Mouse (Mus musculus): Measurements from ENCODE around the gene Usp19.
A peak's percentile ranks its signal among the peaks of the same experiment; 100 is the strongest.

The Usp19 gene

GRCm38 (mm10) chr9:108490559-108491285, at the start of gene Usp19:
Gene Usp19 (plus strand): TSS chr9:108490602.
- peak; percentile 92 to 96 for DNase-seq

GRCm38 (mm10) chr9:108441236-108441919, 49.0 kb upstream of the Usp19 start:
- DNase-seq, result no peak

DNA sequence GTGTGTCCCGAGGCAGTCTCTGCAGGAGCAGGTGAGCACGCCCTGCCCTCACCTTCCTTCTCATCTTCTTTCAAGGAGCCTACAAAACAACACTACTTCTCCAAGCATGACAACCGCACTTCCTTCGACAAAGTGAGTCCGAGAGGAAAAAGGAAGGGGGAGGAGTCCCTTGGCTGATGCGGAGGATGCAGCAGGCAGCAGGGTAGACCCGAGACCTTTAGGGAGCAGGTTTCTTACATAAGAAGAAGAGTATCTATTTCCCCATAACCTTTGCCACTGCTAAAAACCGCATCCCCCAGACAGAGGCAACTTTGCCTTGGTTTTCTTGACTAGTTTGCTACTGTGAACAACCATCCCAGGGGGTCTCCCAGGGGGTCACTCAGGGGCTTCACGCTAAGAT, 45.3 kb upstream of the Usp19 start:
- peak in 1 of 2 experiments; percentile 23 for DNase-seq

GRCm38 (mm10) chr9:108449860-108450259, 40.5 kb upstream of the Usp19 start:
- no peak for DNase-seq

DNA sequence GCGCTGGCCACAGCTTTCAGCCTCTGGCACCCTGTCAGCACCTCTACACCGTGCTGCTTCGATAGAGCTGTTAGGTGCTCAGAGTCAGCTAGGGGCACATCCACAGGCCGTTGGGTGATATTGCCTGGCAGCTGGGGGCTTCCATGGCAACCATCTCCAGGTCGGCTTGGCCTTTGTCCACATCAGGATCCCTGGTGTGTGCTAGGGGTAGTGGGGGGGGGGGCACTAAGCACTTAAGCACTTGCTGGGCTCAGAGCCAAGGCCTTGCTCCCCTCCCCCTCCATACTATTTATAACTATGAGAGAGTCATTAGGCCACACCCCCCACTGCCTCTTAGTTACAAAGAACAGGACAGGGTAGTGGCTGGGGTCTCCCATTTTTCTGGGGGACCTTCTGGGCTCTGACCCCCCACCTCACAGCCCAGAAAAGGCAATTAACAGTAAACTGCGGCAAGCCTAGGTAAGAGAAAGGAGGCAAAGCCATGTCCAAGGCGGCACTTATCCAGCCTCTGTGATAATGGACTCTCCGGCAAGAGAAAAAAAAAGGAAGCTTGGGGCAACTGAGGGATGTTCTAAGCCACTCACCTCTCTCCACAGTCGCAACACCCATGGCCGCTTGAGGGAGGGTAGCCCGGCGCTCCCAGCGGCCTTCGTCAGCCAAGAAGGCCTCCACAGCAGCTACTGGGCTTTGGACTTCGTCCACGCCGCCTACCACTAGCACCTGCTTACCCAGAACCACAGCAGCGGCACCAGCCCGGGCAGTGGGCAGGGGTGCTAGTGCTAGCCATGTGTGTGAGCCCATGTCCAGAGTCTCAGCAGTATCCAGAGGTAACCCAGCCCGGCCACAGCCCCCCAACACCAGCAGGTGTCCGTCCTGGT, 39.9 kb upstream of the Usp19 start:
- DNase-seq, result no peak

DNA sequence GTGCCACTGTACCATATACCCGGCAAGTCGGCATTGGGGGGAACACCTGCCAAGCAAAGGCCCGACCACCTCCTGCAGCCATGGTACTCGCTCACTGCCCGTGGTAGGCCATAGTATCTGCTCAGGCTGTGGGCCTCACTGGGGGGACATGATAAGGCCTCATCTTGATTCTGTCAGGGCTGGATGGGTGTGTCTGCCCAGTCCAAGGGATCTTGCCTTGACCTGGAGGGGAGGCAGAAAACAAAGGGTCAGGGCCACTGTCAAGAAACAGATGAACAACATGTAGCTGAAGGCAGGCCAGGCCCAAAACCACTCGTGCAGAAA, 39.3 kb upstream of the Usp19 start:
- no peak for DNase-seq

DNA sequence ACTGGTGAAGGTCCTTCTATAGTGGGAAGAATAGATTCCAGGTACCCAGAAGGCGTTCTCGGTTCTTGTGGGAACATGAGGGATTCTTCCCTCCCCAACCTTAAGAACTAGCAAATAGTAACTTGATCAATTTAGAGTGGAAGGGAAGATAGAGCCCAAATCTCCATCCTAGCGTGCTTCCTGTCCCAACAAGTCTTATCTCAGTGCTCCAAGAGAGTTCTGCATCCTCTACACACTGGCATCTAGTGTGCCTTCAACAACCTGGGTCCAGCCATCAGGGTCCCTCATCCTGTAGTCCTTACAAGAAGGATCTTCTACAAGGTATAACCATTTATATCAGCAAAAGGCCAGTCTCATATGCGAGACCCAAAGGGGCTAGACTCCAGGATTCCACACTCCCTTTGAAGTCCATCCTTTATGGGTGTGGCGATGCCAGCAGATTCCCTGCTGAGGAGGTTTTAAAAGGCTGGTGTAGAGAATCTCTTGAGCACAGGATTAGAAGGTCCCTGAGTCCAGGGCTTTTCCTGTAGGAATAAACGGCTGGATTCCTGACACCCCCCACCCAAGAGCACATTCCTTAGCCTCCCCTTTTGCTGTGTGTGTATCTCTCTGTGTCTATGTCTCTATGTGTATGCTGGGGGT, 38.8 kb upstream of the Usp19 start:
- no peak for DNase-seq

- DNase-seq, result peak; percentile 80 to 84
Measured at GRCm38 (mm10) chr9:108452291-108452906, 38.0 kb upstream of the Usp19 start.

DNA sequence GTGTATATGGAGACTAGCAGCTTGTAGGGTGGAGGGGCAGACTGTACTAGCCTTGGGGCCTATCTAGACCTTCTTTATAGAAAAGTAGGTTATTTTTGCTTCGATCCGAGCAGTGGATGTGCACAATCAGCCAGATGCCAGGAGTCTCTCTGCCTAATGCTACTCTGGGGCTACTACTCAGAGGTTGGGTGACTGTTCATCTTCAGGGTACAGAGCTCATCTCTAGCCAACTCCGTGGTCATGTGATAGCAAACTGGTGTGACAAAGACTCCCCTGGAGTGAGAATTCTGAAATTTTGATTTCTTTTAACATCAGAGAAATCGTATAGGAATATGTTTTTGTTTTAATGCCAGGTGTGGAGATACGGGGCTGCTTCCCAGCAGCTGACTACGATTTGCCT, 37.5 kb upstream of the Usp19 start:
- DNase-seq, result no peak

GRCm38 (mm10) chr9:108453458-108453857, 36.9 kb upstream of the Usp19 start:
- no peak for DNase-seq

DNA sequence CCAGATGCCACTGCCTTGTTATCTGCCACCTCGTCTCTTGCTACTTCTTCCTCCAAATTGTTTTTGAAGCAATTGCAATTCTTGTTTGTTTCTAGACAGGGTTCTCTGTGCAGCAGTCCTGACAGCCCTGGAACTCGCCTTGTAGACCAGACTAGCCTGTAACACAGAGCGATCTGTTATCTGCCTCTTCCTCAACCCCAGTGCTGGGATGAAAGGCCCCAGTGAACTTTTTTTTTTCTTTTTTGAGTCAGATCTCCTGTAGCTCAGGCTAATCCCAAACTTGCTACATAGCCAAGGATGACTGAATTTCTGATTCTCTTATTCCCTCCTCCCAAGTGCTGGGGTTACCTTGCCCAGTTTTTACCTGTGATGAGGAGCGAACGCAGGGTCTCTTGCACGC, 36.0 kb upstream of the Usp19 start:
- no peak for DNase-seq

DNA sequence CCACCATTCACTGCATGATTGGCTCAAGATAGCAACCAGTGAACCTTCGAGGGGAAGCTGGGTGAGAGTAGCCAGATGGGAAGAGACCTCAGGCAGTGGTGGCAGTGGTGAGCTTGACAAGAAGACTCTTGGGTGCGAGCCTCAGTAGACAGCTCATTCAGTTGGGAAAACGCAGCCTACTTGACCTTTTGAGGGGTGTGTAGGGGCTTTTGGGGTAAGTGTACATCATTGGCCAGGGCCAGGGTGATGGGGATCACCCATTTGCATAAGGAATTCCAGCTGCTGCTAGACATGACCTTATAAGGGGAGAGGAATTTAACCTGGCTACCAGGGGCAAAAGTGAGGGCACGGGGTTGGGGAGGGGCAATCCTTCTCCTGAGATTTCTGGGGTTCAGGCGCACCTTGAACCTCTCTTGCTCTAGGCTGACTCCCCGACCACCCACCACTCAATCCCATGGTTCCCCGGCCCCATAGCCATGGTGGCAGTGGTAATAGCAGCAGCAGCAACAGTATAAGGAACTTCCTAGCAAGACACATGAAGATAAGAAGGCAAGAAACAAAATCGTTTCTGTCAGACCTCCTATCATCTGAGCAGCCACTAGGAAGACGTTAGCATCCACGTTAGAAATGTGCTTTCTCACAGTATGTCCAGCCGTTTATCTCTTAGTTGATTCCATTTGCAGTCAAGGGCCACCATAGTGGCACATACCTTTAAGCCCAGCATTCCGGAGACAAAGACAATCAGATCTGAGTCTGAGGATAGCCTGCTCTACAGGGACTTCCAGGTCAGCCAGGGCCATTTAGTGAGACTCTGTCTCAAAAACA, 34.4 kb upstream of the Usp19 start:
- DNase-seq, result no peak

- no peak for DNase-seq
Measured at GRCm38 (mm10) chr9:108456953-108457352, 33.4 kb upstream of the Usp19 start.

DNA sequence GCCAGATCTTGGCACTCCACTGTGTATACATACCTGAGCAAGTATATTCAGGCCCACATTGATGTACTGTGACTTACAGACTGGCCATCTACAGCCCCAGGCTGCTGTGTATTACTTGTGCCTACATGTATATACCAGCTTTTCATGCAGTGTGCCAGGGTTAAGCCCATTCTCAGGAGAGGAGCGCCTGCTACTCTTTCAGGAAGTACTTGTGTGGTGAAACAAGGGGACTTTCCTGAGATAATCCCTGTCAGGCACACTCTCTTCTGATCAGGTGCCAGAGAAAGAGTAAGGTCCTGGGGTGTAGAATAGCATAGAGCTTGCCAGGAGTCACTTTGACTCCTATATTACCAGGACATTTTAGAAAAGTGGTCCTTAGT, 30.5 kb upstream of the Usp19 start:
- DNase-seq, result no peak

- DNase-seq, result peak; percentile 83 to 89
Measured at GRCm38 (mm10) chr9:108460319-108461178, 29.9 kb upstream of the Usp19 start, which contains the start of gene Ccdc71. Gene Ccdc71 (plus strand): TSS chr9:108460527.

- DNase-seq, result no peak
Measured at GRCm38 (mm10) chr9:108461181-108461631, 29.2 kb upstream of the Usp19 start, which contains the start of gene Klhdc8b. Gene Klhdc8b (minus strand): TSS chr9:108461581.

- DNase-seq, result no peak
Measured at GRCm38 (mm10) chr9:108461675-108462074, 28.7 kb upstream of the Usp19 start.

DNA sequence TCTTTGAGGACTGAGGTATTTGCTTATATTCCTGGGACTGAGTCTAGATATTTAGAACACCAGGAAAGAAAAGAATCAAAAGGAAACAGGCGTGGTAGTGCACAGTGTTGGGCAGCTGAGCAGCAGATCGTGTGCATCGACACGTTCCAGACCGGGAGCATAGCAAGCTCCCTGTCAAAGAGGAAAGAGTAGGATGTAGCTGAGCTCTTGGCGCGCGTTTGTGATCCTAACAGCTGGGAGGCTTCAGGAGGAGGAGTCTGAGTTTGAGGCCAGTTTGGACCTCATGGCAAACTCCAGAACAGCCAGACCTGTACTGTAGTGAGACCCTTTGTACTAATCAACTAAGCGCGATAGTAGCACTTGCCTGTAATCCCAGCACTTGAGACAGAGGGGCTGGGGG, 28.2 kb upstream of the Usp19 start:
- DNase-seq, result no peak

GRCm38 (mm10) chr9:108463713-108464112, 26.7 kb upstream of the Usp19 start:
- no peak for DNase-seq

DNA sequence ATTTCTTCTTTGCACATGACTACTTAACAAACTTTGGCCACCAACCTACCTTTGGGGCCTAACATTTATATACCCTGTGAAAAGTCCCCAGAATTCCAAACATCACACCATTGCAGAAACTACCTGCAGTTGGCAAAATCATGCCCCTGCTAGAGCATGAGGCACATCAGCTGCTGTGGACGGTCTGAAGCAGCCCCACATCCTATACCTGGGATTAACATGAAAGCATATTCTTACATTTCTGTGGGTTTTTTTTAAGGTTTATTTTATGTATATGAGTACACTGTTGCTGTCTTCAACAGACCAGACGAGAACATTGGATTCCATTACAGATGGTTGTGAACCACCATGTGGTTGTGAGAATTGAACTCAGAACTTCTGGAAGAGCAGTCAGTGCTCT, 24.2 kb upstream of the Usp19 start:
- DNase-seq, result no peak

DNA sequence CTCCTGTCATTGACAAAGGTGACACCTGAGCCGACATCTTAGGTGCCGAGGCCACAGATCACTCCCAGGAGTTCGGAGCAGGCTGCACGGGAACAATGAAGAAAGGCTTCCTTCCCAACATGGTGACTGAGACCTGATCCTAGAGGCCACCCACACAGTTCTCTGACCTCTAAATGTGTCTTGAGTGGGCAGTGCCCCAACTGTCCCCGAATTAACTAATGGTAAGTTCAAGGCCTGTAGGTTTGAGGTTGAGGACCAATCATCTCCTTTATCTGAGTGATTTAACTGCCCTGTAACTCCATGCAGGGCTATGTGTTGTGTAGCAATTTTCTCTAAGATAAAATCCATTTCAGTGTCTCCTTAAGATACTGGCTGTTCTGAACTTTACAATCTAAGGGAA, 21.0 kb upstream of the Usp19 start:
- no peak for DNase-seq

Measured in thymus, postnatal 36 days (tissue).